Mouse (Mus musculus) lung, adult 2 months (tissue): ENCODE measurements around the gene Gm13287.
"Not testable (repeated sequence)": the region's sequence is repeated elsewhere in the genome, so short reads cannot be mapped to it uniquely, and the experiment has no call there.

Experiments used
- CTCF ChIP-seq: fragments of 200-500 bp; IDR thresholded peaks from 2 replicates; pipeline ENCODE4 v1.5.1; 2011; ENCODE audit warnings: mild to moderate bottlenecking, low read length, control low read depth; ENCODE audit not compliant: insufficient read depth
- POLR2A ChIP-seq: fragments of 200-500 bp; IDR thresholded peaks from 2 replicates; pipeline ENCODE4 v1.6.1; 2011; ENCODE audit warnings: low read depth, mild to moderate bottlenecking, control low read depth, low read length, borderline replicate concordance; ENCODE audit errors: extremely low read depth

DNA sequence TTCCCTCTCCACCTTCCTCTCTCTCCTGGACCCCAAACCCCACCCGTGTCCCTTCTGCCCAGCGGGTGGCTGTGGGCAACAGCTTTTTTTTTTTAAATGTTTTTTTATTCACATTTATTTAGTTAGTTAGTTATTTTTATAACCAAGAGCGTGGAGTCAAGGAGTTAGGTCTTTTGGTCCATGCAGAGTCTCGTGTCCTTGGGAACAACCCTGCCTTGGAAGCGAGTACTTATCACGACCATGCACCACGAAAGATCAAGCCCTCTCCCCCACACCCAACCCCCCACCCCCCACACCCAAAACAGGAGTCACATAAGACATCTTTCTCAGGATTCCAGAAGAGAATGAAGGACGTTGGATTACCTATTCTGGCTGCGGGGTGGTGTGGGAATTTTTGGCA, 40.7 kb upstream of the Gm13287 start:
- TF ChIP-seq CTCF, POLR2A: not testable (repeated sequence)
